Mouse (Mus musculus): Measurements from ENCODE around the gene Phox2b.

- TF ChIP-seq CTCF (conservative IDR thresholded peaks at IDR 0.05; ENCODE audit: low read length) (no peak), NANOG (IDR thresholded peaks at IDR 0.05; ENCODE audit: borderline replicate concordance, low read length) (no peak), POU5F1 (IDR thresholded peaks at IDR 0.05; ENCODE audit: borderline replicate concordance, low read length) (no peak)
Measured at GRCm38 (mm10) chr5:67093991-67094390, 5.1 kb downstream of the Phox2b start.

All from E14TG2a.4 (cell line).